Mouse (Mus musculus) lung, postnatal 0 days (tissue): ENCODE data around the gene Vsx2.

ENCODE experiments used
- CTCF ChIP-seq: IDR thresholded peaks from 2 replicates; pipeline ENCODE4 v1.5.1; 2016; ENCODE audit warnings: antibody characterized with exemption, mild to moderate bottlenecking
- EP300 ChIP-seq: IDR thresholded peaks from 2 replicates; pipeline ENCODE4 v1.6.1; 2016; ENCODE audit warnings: antibody characterized with exemption, mild to moderate bottlenecking, control low read depth

GRCm38 (mm10) chr12:84612518-84612917, 43.0 kb downstream of the Vsx2 start:
- TF ChIP-seq CTCF (no peak), EP300 (no peak)
